In the genomic region with DNA sequence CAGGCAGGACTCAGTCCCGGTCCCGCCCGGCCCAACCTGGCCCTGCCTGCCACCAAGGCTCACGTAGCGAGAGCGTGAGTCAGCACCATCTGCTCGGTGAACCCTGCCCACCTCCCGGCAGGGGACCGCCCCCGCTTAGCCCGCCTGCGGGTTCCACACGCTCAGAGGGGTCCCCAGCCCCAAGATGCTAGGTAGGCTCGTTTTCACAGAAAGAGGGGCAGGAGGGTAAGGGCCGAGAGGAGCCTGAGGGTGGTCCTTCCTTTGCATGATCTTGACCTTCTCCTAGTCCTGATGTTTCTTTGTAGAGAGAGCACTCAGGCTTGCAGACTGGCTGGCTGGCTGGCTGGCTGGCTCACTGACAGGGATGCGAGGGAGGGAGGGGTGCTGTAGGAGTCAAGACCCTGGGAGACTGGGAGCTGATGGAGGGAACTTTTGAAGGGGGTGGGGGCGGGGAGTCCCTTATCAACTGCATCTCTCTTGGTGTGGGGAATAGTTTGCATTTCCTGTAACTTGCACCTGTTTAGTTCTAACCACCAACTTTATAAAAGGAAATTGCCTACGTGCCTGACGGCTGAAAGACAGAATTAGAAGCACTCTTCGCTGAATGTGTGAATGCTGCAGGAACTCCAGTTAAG, we compare ENCODE assay signal across 8 mouse cellular contexts.
A peak's percentile ranks its signal among the peaks of the same experiment; 100 is the strongest.
DNase-seq lines count a peak whose midpoint lies in the region; ATAC-seq and TF ChIP-seq lines count a peak whose summit lies in the region.

No protein-coding gene starts in this region.

- 0 out of 2 replicates have a peak overlapping the region, but pooled peaks have one; percentile 2 for H3K9ac ChIP-seq in embryonic facial prominence, embryonic 15.5 days
- 0 out of 2 replicates have a peak overlapping the region, but pooled peaks have one; percentile 5 for H3K9ac ChIP-seq in liver, embryonic 13.5 days
- peak overlapping the region; percentile 62 for H3K9ac ChIP-seq in stomach, postnatal 0 days (ENCODE audit: low read length)

- H3K36me3 ChIP-seq in embryonic facial prominence, embryonic 15.5 days: no peaks in the 10 kb centered on the region
- H3K36me3 ChIP-seq in heart, embryonic 10.5 days: no peaks in the 10 kb centered on the region
- H3K36me3 ChIP-seq in liver, embryonic 13.5 days: no peaks in the 10 kb centered on the region
- H3K36me3 ChIP-seq in stomach, postnatal 0 days (ENCODE audit: control insufficient read depth, insufficient read depth, low read length): no peaks in the 10 kb centered on the region

- ATAC-seq in embryonic facial prominence, embryonic 15.5 days (ENCODE audit: insufficient number of reproducible peaks, low FRiP score, low TSS enrichment, low read depth): peak; percentile 75
- ATAC-seq in liver, embryonic 13.5 days (ENCODE audit: low read depth): peak; percentile 71
- peak; percentile 95 for ATAC-seq in stomach, postnatal 0 days (ENCODE audit: low FRiP score, low TSS enrichment)

- H3K4me2 ChIP-seq in embryonic facial prominence, embryonic 15.5 days (replicated peaks): peak overlapping the region; percentile 68
- peak overlapping the region; percentile 63 for H3K4me2 ChIP-seq in liver, embryonic 13.5 days
- H3K4me2 ChIP-seq in stomach, postnatal 0 days (replicated peaks; ENCODE audit: low read depth): peak overlapping the region; percentile 76

- H3K27ac ChIP-seq in embryonic facial prominence, embryonic 15.5 days (replicated peaks): peak overlapping the region; percentile 45
- peak overlapping the region; percentile 88 for H3K27ac ChIP-seq in heart, embryonic 10.5 days
- H3K27ac ChIP-seq in liver, embryonic 13.5 days: no peak overlapping the region
- H3K27ac ChIP-seq in stomach, postnatal 0 days (replicated peaks): peak overlapping the region; percentile 92

- no peaks in the 10 kb centered on the region for H3K27me3 ChIP-seq in embryonic facial prominence, embryonic 15.5 days
- peaks cover 17% of the 10 kb centered on the region for H3K27me3 ChIP-seq in heart, embryonic 10.5 days (ENCODE audit: insufficient read depth, poor library complexity, severe bottlenecking)
- H3K27me3 ChIP-seq in liver, embryonic 13.5 days: peaks cover 9% of the 10 kb centered on the region; the same call in 1 of the 2 replicates
- H3K27me3 ChIP-seq in stomach, postnatal 0 days (ENCODE audit: control insufficient read depth, insufficient read depth, low read length): no peaks in the 10 kb centered on the region

- H3K9me3 ChIP-seq in embryonic facial prominence, embryonic 15.5 days (replicated peaks): no peaks in the 10 kb centered on the region
- no peaks in the 10 kb centered on the region for H3K9me3 ChIP-seq in heart, embryonic 10.5 days
- H3K9me3 ChIP-seq in liver, embryonic 13.5 days (replicated peaks): no peaks in the 10 kb centered on the region
- H3K9me3 ChIP-seq in stomach, postnatal 0 days (ENCODE audit: control insufficient read depth, low read length): no peaks in the 10 kb centered on the region

- no peak for TF ChIP-seq EP300 in stomach, postnatal 0 days (optimal IDR thresholded peaks at IDR 0.05)

- WGBS in embryonic facial prominence, embryonic 15.5 days: under 1% methylated on average over 20 of the region's 20 CpGs
- 2% methylated on average over 20 of the region's 20 CpGs for WGBS in heart, embryonic 10.5 days
- WGBS in liver, embryonic 13.5 days (ENCODE audit: insufficient replicate concordance): 1% methylated on average over 20 of the region's 20 CpGs
- WGBS in stomach, postnatal 0 days: 2% methylated on average over 20 of the region's 20 CpGs

- no peak for TF ChIP-seq CTCF in stomach, postnatal 0 days (IDR thresholded peaks at IDR 0.05; ENCODE audit: low read depth)

- peaks cover 18% of the 10 kb centered on the region for H3K4me1 ChIP-seq in embryonic facial prominence, embryonic 15.5 days
- peaks cover 22% of the 10 kb centered on the region for H3K4me1 ChIP-seq in heart, embryonic 10.5 days
- peaks cover 11% of the 10 kb centered on the region for H3K4me1 ChIP-seq in liver, embryonic 13.5 days (replicated peaks)
- peaks cover 8% of the 10 kb centered on the region for H3K4me1 ChIP-seq in stomach, postnatal 0 days (replicated peaks; ENCODE audit: control insufficient read depth, insufficient read depth)

- peak; percentile 97 for DNase-seq in A20 (ENCODE audit: low read depth, low spot score)
- DNase-seq in adrenal gland, postnatal 10 days: peak; percentile 77
- DNase-seq in heart, embryonic 10.5 days (ENCODE audit: low spot score): peak; percentile 81
- DNase-seq in kidney, adult 9 months: peak; percentile 93
- peak; percentile 22 for DNase-seq in liver, embryonic 13.5 days
- DNase-seq in naive thymus-derived CD4-positive, alpha-beta T cell, adult 2 months (ENCODE audit: low read depth): peak; percentile 59
- peak; percentile 93 for DNase-seq in stomach, postnatal 0 days (ENCODE audit: low spot score)

- H3K4me3 ChIP-seq in embryonic facial prominence, embryonic 15.5 days (replicated peaks): peak overlapping the region; percentile 34
- H3K4me3 ChIP-seq in heart, embryonic 10.5 days: peak overlapping the region; percentile 62
- peak overlapping the region; percentile 34 for H3K4me3 ChIP-seq in liver, embryonic 13.5 days (replicated peaks)
- peak overlapping the region; percentile 39 for H3K4me3 ChIP-seq in stomach, postnatal 0 days (ENCODE audit: low read depth, low read length)

Comparison
In these comparisons a context has a peak if more than half of its experiments do, and no peak if none do; other contexts are left out.
1. DNase-seq: peak in every context shown above with its lines; median percentile 97 in A20; 93 in kidney, adult 9 months; 93 in stomach, postnatal 0 days; 81 in heart, embryonic 10.5 days; 77 in adrenal gland, postnatal 10 days; 59 in naive thymus-derived CD4-positive, alpha-beta T cell, adult 2 months; 22 in liver, embryonic 13.5 days.
2. H3K9ac ChIP-seq: peak in every context shown above with its lines; median percentile 62 in stomach, postnatal 0 days; 5 in liver, embryonic 13.5 days; 2 in embryonic facial prominence, embryonic 15.5 days.